Mouse (Mus musculus) left cerebral cortex, postnatal 4 days (tissue): ENCODE measurements around the gene Alkbh1. TPM values are rescaled to one million over a fixed set of nuclear protein-coding genes. Genes with fewer than 3 reads are reported as not detected.

Experiments used
- DNase-seq: peaks from one replicate; pipeline ENCODE4 v3.0.0-alpha.2; 2022
- intact Hi-C: fragments of 180-260 bp; cut with DNase I; formaldehyde crosslinking; loops from one replicate; pipeline ENCODE4 v1.15.1; 2025
- total RNA-seq, 2 experiments: library from RNA; stranded (reverse); gene quantifications; 2 replicates each; pipeline ENCODE4 v1.2.3; 2021

Gene Alkbh1
- total RNA-seq, 2 experiments from 2014 or later, result 25.8 to 28.4 TPM

- intact Hi-C loops, result no loop called here
- no peak for DNase-seq
Observed at GRCm38 (mm10) chr12:87419974-87420485, 23.8 kb downstream of the Alkbh1 start.

- intact Hi-C loops, result no loop called here
- peak; percentile 60 for DNase-seq
Observed at GRCm38 (mm10) chr12:87418921-87419320, 24.9 kb downstream of the Alkbh1 start.

GRCm38 (mm10) chr12:87416690-87417089 lies 27.1 kb downstream of the Alkbh1 start:
- intact Hi-C loops, result no loop called here
- DNase-seq, result peak; percentile 40

- no peak for DNase-seq
- intact Hi-C loops, result no loop called here
Observed at GRCm38 (mm10) chr12:87415358-87415757, 28.5 kb downstream of the Alkbh1 start.

GRCm38 (mm10) chr12:87413179-87413790 lies 30.5 kb downstream of the Alkbh1 start:
- DNase-seq, result peak; percentile 71
- intact Hi-C loops, result no loop called here

GRCm38 (mm10) chr12:87410999-87411398 lies 32.8 kb downstream of the Alkbh1 start:
- intact Hi-C loops, result no loop called here
- DNase-seq, result no peak

- intact Hi-C loops, result no loop called here
- no peak for DNase-seq
Observed at GRCm38 (mm10) chr12:87409123-87409522, 34.7 kb downstream of the Alkbh1 start.

GRCm38 (mm10) chr12:87407869-87408605 lies 35.8 kb downstream of the Alkbh1 start:
- intact Hi-C loops, result no loop called here

GRCm38 (mm10) chr12:87405721-87406120 lies 38.1 kb downstream of the Alkbh1 start:
- intact Hi-C loops, result no loop called here
- no peak for DNase-seq

More at GRCm38 (mm10) chr12:87407869-87408605, 35.8 kb downstream of the Alkbh1 start:
- no peak for DNase-seq

GRCm38 (mm10) chr12:87405165-87405564 lies 38.7 kb downstream of the Alkbh1 start:
- intact Hi-C loops, result no loop called here
- DNase-seq, result no peak

GRCm38 (mm10) chr12:87401883-87402282 lies 41.9 kb downstream of the Alkbh1 start:
- intact Hi-C loops, result no loop called here
- DNase-seq, result no peak

GRCm38 (mm10) chr12:87399119-87399819 lies 44.5 kb downstream of the Alkbh1 start:
- no peak for DNase-seq
- intact Hi-C loops, result no loop called here

GRCm38 (mm10) chr12:87397811-87398417 lies 45.9 kb downstream of the Alkbh1 start:
- DNase-seq, result no peak

GRCm38 (mm10) chr12:87397126-87397525 lies 46.7 kb downstream of the Alkbh1 start:
- intact Hi-C loops, result no loop called here

More at GRCm38 (mm10) chr12:87397811-87398417, 45.9 kb downstream of the Alkbh1 start:
- intact Hi-C loops, result no loop called here

GRCm38 (mm10) chr12:87394316-87394715 lies 49.5 kb downstream of the Alkbh1 start:
- intact Hi-C loops, result no loop called here
- DNase-seq, result no peak

More at GRCm38 (mm10) chr12:87397126-87397525, 46.7 kb downstream of the Alkbh1 start:
- no peak for DNase-seq

- intact Hi-C loops, result no loop called here
Observed at GRCm38 (mm10) chr12:87393447-87394145, 50.2 kb downstream of the Alkbh1 start.

GRCm38 (mm10) chr12:87391355-87391754 lies 52.5 kb downstream of the Alkbh1 start:
- no peak for DNase-seq
- intact Hi-C loops, result no loop called here

More at GRCm38 (mm10) chr12:87393447-87394145, 50.2 kb downstream of the Alkbh1 start:
- DNase-seq, result no peak

GRCm38 (mm10) chr12:87389231-87389630 lies 54.6 kb downstream of the Alkbh1 start:
- intact Hi-C loops, result no loop called here
- no peak for DNase-seq

- DNase-seq, result peak; percentile 99
- intact Hi-C loops, result no loop called here
Observed at GRCm38 (mm10) chr12:87388122-87388774, 55.6 kb downstream of the Alkbh1 start, which contains the start of gene Sptlc2. Gene Sptlc2 (minus strand): TSS chr12:87388355.
